Mouse (Mus musculus): Measurements from ENCODE around the gene Duoxa2.

Duoxa2 gene

DNA sequence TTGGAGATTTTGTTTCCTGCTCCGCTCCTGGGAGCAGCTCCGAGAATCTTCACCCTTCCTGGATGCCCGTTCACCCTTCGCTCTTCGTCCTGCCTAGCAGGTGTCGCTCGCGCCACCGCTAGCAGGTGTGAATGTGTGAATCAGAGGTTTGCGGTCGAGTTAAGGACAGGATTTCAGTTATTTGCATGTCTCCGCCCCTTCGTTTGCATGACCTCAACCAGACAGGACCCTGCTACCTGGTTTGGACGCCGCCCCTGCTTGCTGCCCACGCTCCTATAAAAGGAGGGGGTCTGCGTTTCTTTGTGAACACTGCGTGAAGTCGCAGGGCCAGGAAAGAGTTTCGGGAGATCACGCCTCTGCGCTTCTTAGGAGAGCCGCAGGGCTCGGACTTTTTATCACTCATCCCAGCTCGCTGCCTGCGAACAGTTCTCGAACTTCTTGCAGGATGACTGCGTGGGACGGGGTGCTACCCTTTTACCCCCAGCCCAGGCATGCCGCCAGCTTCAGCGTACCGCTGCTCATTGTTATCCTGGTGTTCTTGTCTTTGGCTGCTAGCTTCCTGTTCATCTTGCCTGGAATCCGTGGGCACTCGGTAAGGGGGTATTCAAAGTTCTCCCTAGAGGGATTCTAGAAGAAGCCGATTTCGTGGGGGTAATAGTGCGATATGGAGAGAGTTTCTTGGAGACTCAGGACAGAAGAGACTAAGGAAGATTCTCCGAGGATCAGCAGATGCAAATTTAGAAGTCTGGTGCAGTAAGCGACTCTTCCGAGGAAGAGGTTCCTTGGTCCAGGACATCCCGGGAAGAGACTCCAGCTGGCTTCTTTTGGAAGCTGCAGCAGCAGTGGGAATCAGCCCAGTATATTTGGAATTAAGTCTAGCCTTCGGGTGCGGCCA, at the start of gene Duoxa2:
Gene Duoxa2 (plus strand): TSS at position 305 of the 895 bp plus-strand sequence.
- peak; percentile 50 to 67 for DNase-seq (ENCODE audit: low spot score in 2 of 2)

DNA sequence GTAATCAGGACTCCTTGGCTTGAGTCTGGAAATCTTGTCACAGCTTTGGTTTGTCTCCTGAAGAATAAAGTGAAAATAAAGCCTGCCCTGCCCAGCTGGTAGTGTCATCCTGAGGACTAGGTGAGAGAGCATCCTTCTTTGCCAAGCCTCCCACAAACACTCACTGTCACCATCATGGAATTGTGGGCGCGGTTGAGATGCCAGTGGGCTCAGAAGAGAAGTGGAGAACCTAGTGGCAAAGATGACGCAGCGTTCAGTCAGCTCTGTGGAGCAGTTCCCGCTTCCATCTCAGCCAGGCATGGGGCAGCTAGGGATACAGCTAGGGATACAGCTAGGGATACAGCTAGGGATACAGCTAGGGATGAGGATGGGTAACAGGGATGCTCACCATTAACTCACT, 42.7 kb upstream of the Duoxa2 start:
- no peak for DNase-seq (ENCODE audit: low spot score in 2 of 2)

DNA sequence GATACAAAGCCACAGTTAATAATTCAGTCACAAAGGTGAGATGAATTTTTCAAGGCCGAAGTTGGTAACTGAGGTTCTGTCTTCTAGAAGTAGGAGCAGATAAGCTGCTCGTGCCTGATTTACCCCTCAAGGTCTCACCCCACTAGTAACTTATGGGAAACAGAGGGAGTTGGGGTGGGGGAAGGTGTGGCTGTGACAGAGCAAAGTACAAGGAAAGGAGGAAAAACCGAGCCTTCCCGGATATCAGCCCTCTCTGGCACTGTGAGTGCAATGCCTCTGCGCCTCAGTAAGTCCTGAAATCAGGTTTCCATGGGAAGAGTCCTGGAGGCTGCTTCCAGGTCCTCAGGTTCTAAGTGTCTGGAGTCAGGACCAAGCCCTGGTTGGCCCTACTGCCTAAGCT, 38.0 kb upstream of the Duoxa2 start:
- no peak for DNase-seq (ENCODE audit: low spot score in 2 of 2)

DNA sequence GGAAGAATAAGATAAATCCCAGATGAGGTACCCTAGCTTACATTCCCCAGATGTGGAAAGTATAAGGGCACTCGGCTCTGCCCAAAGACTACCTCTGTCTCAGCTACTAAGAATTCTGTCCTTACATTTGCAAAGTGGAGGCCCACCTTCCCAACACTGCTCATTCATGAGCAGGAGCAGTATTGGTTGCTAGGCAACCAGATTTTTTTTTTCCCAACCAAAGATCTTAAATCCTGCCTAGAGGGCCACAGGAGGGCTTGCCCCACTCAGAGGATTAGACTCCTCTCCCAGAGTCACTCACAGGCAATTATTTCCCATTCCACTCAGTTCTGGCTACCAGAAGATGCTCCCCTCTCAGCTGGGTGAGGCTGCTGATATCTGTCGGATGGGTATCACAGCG, 34.0 kb upstream of the Duoxa2 start:
- no peak for DNase-seq (ENCODE audit: low spot score in 2 of 2)

DNA sequence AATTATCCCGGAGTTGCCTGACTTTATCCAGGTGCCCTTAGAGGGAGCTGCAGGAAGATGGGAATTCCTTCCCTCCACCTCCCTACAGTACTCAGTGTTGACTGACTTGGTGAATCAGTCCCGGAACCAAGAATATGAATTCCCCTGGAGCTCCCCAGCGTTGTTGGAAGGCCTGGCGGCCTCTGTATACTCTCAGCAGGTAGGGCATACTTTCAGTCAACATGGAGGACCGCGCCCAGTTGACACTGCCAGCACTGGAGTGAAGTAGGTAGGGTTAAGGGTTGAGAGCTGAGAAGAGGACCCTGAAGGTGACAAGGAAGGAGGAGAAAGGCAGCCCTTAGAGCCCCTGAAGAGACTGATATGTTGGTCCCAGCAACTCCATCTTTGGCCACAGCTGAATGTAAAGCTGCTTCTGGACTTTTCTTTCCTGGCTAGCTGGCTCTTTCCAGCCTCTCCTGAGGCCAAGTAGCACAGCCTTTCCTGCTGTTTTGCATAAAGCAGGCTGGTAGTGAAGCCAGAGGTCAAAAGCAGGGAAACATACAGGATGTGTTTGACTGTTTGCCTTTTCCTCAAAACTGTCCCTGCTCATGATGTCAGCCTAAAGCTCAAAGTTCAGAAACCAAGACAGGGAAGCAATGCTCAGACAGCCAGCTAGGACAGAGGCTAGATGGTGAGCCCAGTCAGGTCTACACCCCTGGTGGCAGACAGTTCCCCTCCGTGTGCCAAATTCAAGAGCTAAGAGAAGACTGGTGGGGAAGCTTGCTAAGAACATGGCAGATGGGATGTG, 32.1 kb upstream of the Duoxa2 start:
- DNase-seq (ENCODE audit: low spot score in 2 of 2): no peak

DNA sequence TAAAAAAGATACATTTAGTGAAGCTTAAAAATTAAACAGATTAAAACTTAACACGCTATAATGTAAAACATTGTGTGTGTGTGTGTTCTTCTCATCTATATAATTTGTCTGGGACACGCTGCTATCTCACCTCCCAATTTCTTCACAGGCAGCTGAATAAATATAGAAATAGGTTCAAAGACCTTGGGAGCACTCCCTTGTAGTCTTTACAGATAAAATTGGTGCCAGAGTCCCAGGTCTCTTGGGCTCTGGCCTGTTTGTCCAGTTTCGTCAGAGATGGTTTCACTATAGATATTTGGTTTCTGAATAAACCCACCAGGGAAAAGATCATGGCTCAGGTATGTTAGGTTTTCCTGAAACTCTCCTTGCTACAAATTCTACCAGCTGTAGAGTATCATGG, 19.9 kb upstream of the Duoxa2 start:
- no peak for DNase-seq (ENCODE audit: low spot score in 2 of 2)

DNA sequence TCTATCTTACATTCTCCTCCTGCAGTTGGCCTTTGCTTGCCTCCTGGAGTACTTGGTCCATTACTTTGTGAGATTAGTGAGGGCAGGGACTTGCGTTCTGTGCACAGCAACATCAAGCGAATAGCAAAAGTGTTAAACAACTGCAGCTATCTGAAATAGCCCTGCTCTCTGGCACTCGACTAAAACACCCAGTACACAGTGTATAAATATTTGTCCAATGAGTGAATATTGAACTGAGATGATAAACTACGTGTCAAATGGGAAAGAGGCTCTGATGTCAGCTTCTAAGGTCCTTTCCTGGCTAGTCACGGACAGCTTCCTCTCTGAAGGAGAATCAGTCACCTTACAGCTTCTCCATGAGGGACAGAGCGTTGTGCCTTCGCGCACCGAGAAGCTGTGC, 14.6 kb upstream of the Duoxa2 start:
- no peak for DNase-seq (ENCODE audit: low spot score in 2 of 2)

DNA sequence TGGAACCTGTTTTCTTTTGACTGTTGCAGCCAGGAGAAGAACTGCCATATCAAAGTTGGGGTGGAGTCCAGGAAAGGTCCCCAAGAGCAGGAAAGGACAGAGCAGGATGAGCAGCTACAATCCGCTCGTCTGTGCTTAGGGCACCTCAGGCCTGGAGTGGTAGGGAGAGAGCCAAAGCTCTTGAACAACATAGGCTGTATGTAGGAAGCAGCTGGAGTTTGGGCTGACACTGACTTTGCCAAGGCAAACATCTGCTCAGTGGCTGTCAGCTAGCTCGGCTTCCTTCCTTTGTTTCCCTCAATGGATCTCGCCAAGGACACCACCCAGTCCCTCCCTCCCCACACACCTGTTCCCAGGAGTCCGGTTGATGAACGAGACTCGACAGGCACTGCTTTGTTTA, 12.6 kb upstream of the Duoxa2 start:
- DNase-seq (ENCODE audit: low spot score in 2 of 2): no peak

DNA sequence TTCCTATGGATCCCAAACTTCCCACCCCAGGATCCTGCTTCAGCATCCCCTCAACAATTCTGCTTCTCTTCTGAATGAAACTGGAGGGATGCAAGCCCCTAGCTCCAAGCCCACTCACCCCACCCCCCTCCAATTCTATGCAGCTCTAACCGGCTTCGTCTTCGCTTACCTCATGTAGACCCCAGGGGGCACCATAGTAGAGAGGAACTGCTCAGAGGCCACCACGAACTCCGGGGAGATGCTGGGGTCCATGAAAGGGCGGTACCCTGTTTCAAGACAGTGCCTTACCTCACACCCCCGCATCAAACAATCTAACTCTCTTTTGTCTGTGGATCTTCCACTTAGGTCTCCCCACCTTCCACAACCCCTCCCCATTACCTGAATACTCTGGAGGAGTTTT, 3.8 kb upstream of the Duoxa2 start:
- DNase-seq (ENCODE audit: low spot score in 2 of 2): no peak

DNA sequence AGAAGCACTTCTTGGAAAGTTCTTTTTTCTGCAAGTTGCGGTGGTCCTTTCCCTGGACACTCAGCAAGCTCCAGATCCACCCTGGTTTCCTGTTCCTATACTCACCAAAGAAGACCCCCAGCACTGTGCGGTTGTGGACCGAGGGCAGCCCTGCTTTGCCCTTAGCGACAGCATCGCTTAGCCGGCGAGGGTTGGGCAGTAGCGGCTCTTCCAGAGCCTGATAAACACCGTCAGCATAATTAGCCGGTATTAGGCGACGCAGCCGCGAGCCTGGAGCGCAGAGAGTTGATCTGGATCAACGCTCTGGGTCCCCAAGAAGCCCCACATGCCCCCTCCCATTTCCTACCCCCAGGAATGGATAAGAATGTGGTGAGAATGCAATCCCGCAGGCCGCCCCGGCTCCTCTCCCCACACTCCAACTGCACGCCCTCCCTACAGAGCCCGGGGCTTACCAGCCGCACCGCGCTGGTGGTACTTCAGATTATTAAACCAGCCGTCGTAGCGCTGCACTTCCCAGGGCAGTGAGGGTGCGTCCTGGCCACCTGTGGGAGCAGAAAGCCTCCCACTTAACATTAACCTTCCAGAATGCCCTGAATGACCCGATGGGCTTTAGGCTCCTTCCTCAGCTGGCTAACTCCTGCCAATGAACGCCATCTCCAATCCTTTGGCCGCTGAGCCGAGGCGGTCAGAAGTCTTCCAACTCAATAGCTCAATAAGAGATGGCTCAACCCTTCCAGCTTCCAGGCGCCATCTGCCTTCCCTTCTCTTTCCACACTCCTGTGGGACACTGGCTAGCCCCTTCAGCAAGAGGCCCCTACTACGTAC, 1.2 kb upstream of the Duoxa2 start:
- DNase-seq (ENCODE audit: low spot score in 2 of 2): no peak

DNA sequence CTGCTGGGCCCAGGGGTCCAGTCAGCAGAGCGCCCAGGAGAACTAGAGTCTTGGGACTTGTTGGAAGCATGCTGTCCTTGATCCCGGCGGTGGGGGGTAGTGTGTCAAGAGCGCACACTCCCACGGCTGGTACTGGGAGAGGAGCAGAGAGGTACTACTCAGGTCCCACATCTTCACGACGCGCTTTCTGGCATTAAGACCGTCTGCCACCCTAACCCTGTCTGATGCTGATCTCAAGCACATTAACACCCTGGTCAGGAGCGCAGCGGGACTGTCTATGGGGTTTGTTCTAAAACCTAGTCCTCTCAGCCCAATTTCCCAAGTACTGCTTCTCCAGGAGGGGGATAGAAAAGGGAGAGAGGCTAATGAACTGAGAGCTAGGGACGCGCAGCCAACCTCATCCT, 602 bp upstream of the Duoxa2 start, which contains the start of gene Duox2:
Gene Duox2 (minus strand): TSS at position 354 of the 404 bp plus-strand sequence.
- DNase-seq (ENCODE audit: low spot score in 2 of 2): no peak

DNA sequence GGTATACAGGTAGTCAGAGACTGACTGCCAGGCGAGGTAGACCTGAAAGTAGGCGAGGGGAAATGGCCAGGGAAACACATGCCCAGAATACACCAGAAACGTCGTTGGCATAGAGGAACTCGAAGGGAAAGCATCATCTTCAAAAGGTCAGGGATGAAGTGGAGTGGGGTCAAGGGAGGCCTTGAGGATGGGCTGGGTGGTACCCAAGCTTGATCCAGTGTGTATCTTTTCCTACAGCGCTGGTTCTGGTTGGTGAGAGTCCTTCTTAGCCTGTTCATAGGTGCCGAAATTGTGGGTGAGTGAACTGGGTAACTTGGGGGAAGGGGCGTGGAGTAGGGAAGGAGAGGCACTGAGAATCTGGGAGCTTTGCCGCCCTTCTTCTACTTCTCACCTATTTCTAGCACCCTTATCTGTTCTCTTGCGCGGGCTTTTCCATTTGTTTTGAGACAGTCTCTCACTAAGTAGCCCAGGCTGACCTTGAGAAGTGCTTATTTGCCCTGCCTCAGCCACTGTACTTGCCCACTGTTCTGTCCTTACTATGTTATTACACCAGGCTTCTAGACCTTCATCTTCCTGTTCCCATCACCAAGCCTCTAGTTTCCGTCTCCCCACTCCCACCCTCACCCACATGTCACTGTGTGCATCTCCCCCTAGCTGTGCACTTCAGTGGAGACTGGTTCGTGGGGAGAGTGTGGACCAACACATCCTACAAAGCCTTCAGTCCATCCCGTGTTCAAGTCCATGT, 1.4 kb downstream of the Duoxa2 start:
- no peak for DNase-seq (ENCODE audit: low spot score in 2 of 2)

DNA sequence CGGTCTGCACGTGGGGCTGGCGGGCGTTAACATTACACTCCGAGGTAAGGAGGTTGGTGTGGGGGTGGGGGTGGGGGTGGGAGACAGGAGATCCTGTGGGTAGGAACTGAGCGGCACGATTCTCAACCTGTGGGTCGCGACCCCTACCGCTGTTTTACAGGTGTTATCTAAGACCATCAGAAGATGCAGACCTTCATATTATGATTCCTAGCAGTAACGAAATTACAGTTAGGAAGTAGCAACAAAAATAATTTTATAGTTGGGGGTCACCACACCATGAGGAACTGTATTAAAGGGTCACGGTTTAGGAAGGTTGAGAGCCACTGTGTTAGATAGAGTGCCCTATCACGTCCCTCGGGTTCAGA, 1.9 kb downstream of the Duoxa2 start:
- no peak for DNase-seq (ENCODE audit: low spot score in 2 of 2)

DNA sequence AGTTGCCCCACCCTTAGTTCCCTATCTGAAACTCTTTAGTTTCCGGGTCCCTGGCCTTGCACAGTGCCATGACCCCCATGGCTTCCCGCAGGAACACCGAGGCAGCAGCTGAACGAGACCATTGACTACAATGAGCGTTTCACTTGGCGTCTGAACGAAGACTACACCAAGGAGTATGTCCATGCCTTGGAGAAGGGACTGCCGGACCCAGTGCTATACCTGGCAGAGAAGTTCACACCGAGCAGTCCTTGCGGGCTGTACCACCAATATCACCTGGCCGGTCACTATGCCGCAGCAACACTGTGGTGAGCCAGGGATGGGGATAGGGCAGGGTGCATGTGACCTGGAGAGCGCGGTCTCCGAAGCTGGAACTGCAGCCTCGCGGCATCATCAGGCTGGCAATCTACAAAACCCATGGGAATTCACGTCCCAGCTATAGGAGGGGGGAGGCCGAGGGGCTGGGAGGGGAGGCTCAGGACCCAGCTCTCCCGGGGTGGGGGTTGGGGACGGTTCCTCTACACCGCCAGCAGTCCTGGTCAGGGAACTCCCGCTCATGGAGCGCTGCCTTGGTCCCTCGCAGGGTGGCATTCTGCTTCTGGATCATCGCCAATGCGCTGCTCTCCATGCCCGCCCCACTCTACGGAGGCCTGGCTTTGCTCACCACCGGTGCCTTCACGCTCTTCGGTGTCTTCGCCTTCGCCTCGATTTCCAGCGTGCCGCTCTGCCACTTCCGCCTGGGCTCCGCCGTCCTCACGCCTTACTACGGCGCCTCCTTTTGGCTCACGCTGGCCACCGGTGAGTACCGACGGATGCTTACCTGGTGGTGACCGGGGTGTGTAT, 2.6 kb downstream of the Duoxa2 start:
- peak; percentile 24 to 31 for DNase-seq (ENCODE audit: low spot score in 2 of 2)

DNA sequence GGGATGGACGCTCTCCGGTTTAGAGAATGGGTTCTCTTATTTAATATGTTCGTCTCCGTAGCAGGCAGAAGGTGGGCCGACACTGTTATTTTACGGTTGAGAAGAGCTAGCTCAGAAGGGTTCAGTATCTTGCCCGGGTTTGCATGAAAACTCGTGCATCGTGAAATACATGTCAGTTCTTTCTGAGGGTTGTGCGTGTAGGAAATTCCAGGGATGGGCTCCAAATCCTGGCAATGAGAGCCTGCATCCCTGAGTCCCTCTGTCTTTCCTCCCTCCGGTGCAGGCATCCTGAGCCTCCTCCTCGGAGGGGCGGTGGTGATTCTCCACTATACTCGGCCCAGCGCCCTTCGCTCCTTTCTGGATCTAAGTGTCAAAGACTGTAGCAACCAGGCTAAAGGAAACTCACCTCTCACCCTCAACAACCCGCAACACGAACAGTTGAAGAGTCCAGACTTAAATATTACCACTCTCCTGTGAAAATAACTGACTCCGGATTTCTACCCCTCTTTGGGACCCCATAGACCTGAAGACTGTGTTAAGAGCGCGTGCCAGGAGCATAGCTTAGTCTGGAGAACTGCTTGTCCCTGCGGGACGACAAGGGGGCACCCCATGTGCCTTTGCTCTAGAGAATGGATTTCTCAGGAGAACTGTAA, 3.3 kb downstream of the Duoxa2 start:
- no peak for DNase-seq (ENCODE audit: low spot score in 2 of 2)

DNA sequence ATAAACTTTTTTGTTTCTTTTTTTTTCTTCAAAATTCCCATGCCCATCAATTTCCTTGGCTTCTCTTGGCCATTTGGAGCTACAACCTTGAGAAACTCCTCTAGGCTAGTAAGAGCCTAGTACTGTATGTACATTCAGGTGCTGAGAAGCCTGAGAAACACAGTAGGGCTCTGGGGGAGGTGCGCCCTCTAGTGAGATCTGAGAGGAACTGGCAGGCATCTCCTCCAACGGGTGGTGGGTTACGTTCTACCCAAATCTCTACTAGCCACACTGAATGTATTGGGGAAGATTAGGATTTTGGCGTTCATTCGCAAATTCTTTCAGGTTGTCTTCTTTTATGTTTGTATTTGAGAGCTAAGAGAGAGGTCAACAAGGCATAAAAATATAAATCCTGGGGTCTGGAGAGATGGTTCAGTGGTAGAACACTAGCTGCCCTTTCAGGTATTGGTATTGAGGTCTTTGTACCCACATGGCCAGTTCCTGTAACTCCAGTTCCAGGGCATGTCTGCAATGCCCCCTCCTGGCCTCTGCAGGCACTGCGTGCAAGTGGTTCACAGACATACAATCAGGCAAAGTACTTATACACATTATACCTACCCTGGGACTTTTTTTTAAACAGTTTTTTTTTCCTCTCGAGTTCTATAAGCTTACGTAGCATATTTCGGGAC, 4.0 kb downstream of the Duoxa2 start:
- peak; percentile 59 to 73 for DNase-seq (ENCODE audit: low spot score in 2 of 2)

DNA sequence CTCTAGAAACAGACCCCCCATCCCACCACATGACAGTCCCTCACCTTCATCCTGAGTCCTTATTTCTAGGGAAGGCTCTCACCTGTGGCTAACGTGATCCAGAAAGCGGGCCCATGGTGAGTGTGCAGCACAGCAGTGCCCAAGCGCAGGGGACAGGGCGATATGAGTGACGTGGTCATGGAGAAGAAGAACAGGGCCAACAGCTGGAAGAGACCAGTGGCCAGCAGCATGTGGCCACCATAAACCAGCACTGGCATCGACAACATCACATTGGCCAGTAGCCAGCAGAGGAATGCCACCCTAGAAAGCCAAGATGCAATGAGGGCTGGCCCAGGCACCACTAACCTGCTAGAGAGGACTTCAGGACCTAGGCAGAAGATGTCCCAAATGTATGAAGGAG, 5.8 kb downstream of the Duoxa2 start:
- no peak for DNase-seq (ENCODE audit: low spot score in 2 of 2)

DNA sequence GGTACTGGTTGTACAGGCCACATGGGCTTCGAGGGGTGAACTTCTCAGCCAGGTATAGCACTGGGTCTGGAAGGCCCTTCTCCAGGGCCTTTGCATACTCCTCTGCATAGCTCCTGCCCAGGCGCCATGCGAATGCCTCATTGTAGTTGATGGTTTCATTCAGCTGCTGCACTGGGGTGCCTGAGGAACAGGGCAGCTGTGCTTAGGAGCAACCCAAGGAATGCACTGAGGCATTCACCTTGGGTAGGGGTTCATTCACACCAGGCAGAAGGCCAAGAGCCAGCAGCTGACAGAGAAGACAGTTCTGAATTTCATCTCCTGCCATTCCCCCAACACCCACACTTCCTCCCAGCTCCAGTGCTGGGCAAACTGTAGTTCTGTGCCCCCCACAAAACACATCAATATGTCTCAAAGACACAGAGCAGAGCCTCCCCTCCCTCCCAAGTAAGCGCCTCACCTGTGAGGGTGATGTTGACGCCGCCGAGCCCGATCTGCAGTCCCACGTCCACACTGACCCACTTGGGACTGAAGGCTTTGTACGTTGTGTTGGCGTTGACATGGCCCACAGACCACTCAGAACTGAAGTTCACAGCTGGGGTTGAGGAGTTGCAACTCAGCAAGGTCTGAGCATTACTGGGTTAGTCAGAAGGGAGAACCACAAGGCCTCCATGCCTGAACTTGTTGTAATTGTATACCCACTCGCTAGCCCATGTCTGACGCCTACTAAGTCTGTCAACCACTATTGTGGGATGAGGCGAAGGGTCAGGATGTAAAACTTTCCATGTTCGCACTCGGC, 6.6 kb downstream of the Duoxa2 start:
- DNase-seq (ENCODE audit: low spot score in 2 of 2): no peak

DNA sequence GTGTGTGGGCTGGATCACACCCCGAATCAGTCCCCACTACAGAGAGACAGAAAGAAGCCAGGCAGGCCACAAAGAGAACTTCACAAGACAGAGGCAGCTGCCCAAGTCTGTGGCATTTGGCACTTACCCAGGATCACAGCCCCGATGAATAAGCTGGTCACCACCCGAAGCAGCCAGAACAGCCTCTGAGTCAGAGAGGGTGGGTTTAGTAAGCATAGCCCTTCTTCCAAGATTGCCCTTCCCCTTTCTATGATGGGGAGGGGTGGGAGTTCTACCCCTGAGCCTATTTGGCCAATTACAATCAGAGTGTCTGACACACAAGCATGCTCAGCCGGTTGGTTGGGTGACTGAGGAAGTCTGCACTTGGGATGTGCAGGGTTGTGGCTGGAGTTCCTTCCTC, 7.5 kb downstream of the Duoxa2 start:
- no peak for DNase-seq (ENCODE audit: low spot score in 2 of 2)
